Mouse (Mus musculus): ENCODE measurements around the gene Slc6a20a.
"Not testable (repeated sequence)": the region's sequence is repeated elsewhere in the genome, so short reads cannot be mapped to it uniquely, and the experiment has no call there.

Slc6a20a gene

GRCm38 (mm10) chr9:123678327-123679105, at the start of gene Slc6a20a, which contains the start of gene Ccr9:
Slc6a20a (minus strand) TSS chr9:123678885.
Ccr9 (plus strand) TSS chr9:123678439.
- peak; percentile 17 for DNase-seq (ENCODE audit: low spot score)

GRCm38 (mm10) chr9:123722737-123723493, 44.2 kb upstream of the Slc6a20a start:
- no peak for DNase-seq (ENCODE audit: low spot score)

DNA sequence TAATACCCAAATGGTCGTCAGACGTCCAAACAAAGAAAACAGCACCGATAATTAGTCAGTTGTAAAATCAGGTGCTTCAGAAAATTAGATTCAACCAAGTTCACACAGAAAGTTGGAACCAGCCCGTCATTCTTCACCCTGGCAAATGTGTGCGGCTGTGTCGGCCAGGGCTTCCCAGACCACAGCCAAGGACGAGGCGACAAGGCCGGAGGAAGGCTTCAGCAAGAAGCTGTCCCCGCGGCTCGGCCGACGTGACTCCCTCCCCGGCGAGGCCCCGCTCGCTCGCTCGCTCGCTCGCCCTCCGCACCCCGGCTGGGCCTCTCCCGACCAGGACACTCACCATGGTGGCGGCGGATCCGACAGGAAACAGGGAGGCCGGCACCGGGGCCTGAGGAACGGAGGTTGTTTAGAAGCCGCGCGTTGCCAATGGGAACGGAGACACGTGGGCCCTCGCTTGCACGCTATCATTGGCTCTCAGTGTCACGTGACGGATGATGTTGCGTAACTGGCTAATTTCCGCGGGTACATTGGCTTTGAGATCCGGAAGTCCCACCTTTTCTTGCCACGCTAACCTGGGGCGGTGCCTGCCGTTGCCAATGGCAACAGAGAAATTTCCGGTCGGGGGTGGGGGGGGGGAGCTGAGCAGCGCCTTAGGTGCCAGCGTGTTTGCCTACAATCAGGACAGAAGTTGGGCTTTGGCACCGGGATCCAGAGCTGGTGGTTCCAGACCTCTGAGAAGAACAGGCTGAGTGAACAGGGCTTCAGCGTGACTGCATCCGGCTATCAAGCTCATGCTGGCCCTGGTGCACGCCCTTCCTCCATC, 38.7 kb upstream of the Slc6a20a start, which contains the start of gene Lztfl1:
TSS of gene Lztfl1 (minus strand) at position 512 of the 823 bp plus-strand sequence.
- DNase-seq (ENCODE audit: low spot score): peak; percentile 97

GRCm38 (mm10) chr9:123716301-123716700, 37.6 kb upstream of the Slc6a20a start:
- no peak for DNase-seq (ENCODE audit: low spot score)

- DNase-seq (ENCODE audit: low spot score): no peak
These were observed 34.4 kb upstream of the Slc6a20a start for GRCm38 (mm10) chr9:123713111-123713510.

DNA sequence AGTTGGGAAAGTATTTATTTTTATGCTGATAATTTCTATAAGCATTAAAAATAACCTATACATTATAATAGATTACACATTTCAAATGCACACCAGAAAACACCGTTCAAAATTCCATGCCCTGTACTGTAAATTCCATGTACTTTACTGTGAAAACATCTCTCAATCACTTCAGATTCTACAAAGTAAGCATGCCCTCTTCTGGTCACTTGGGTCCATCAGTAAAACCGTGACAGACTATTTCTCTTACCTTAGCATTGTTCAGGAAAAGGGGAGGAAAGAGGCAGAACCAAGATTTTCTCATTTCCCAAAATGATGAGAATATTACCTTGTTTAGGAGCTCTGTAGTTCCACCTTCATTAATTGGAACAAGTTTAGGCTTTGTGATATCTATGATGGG, 30.5 kb upstream of the Slc6a20a start:
- DNase-seq (ENCODE audit: low spot score): no peak

DNA sequence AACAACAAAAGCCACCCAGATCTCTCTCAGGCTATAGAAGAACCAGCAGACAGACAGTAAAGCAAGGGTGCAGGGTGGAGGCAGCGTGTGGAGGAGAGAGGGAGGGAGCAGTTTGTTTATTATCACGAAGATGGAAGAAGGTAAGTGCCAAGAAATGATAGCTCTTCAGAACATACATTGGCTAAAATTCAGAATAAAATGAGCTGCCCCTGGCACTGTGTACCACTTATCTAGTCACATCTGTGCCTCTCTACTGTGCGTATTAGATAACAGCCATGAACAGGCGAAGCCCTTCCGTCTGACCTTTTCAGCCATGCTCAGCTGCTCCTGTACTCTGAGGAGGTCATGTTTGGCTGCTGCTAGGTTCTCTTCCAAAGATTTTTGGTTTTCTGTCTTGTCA, 23.1 kb upstream of the Slc6a20a start:
- DNase-seq (ENCODE audit: low spot score): no peak

- no peak for DNase-seq (ENCODE audit: low spot score)
These were observed 17.1 kb upstream of the Slc6a20a start for GRCm38 (mm10) chr9:123695634-123696302.

DNA sequence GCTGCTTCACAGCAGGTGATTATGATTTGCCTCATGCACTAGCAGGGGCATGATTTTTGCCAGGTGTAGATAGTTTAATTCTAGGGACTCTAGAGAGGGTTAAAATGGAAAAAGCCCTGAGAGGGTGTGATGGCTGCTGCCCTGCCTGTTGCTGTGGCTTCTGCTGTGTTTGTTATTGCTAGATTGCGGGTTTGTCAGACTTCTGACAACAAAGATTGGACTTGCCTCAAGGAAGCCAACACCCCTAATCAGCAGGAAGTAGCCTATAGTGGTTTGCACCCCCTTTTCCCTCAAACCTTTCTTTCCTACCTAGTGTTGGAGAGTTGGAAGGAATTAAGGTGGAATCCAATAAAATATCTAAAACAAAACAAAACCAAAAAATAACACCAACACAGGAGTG, 9.5 kb upstream of the Slc6a20a start:
- DNase-seq (ENCODE audit: low spot score): no peak

DNA sequence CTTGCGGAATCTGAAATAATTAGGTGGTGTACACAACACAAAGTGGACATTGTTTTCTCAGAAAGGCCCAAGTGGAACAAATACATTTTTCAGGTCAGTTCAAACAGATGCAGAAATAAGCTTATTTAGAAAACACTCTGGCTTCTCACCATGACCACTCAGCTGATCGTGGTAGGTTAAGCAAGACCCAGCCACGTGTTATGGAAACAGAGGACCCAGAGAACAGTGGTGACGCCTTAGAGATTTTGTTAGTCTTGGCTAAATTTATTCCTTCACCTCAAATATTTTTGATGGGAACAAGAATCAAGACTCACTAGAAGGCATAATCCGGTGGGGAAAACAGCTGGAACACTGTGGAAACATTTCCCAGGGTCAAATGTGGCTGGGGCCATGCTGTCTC, 7.5 kb upstream of the Slc6a20a start:
- DNase-seq (ENCODE audit: low spot score): no peak

- no peak for DNase-seq (ENCODE audit: low spot score)
These were observed 5.0 kb upstream of the Slc6a20a start for GRCm38 (mm10) chr9:123683704-123684103.

GRCm38 (mm10) chr9:123679198-123679597, 513 bp upstream of the Slc6a20a start:
- DNase-seq (ENCODE audit: low spot score): no peak

DNA sequence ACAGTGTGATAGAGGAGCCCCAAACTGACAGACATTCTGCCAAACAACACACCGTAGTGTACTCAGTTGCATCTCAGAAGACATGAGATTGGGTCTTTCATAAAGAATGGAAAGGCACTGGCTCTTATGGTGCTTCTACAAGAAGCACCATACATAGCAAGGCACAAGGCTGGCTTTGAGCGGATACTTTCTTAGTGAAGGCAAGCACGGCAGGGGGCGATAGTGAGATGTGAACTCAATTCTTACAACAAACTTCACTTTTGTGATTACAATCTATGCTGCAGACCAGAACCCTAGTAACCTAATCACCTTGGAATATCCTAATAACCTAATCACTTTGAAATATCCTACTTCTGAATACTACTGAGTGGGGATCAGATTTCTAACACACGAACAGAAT, 13.0 kb downstream of the Slc6a20a start:
- DNase-seq (ENCODE audit: low spot score): no peak

- DNase-seq (ENCODE audit: low spot score): not testable (repeated sequence)
These were observed 18.6 kb downstream of the Slc6a20a start for GRCm38 (mm10) chr9:123659986-123660676.

DNA sequence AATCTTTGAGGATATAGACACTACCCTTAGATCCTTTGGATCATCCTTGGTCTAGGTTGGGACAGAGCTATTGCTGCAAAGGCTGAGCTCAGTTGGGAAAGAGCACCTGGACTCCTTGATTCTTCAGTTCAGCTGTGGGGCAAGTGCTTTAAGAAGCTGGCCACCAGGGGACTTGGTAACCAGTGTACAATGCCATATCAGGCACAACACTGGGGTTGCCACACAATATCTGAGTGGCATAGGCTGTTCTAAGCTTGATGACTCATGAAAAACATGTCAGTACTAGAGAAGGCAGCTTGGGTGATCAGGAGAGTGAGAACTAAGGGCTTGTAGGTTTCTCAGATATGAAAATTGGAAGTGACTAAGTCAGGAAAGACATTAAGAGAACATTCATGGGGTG, 19.7 kb downstream of the Slc6a20a start:
- no peak for DNase-seq (ENCODE audit: low spot score)

DNA sequence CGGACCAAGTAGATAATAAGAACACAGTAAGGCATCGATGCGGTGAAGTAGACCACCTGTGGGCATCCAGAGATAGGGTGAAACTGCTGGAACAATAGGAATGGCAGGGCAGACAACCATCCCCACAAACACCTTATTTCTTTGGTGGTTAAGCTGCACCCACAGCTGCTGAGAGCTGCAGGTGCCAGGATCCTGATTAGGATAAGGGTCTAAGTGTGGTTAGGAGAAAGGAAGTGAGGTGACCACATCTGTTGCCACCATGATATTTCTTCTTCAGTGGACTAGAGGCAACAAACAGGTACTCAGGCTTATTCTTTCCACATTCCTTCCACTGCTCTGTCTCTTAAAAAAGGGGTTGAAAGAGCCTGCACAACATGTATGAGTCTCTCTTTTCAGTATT, 21.2 kb downstream of the Slc6a20a start:
- DNase-seq (ENCODE audit: low spot score): no peak

- no peak for DNase-seq (ENCODE audit: low spot score)
These were observed 27.3 kb downstream of the Slc6a20a start for GRCm38 (mm10) chr9:123651369-123651768.

- no peak for DNase-seq (ENCODE audit: low spot score)
These were observed 28.7 kb downstream of the Slc6a20a start for GRCm38 (mm10) chr9:123649785-123650511.

DNA sequence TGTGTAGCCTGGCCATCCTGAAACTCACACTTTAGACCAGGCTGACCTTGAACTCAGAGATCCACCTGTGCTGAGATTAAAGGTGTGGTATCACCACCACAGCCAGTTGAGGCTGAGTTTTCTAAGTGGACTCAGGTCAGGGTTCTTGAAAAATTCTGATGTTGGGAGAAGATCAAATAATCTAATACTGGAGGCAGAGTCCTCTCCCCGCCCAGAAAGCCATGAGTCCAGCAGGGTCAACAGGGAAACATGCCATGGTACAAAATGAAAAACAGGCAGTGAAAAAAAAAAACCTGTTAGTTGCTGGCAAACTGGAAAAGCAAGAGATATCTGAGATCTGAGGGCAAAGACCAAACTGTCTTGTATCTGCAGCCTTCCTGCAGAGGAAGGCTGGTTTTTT, 38.6 kb downstream of the Slc6a20a start:
- DNase-seq (ENCODE audit: low spot score): no peak

GRCm38 (mm10) chr9:123638668-123639089, 40.0 kb downstream of the Slc6a20a start:
- no peak for DNase-seq (ENCODE audit: low spot score)

Measured in yolk sac, embryonic 10.5 days (tissue).